Mouse (Mus musculus): ENCODE measurements around the gene Mtmr11. TPM values are rescaled to one million over a fixed set of nuclear protein-coding genes. Genes with fewer than 3 reads are reported as not detected.
"Not testable (repeated sequence)": the region's sequence is repeated elsewhere in the genome, so short reads cannot be mapped to it uniquely, and the experiment has no call there.

Gene Mtmr11
- polyA plus RNA-seq, 1 experiment from 2014 or later: 13.6 TPM

GRCm38 (mm10) chr3:96209242-96209641 lies 47.4 kb downstream of the Mtmr11 start:
- Histone ChIP-seq H3K27ac (ENCODE audit: low read depth, low read length) (no peak overlapping the region), H3K4me2 (ENCODE audit: low read depth, low read length, severe bottlenecking) (no peak overlapping the region), H3K4me1 (replicated peaks; ENCODE audit: control insufficient read depth, insufficient read depth, low read length) (0 out of 2 replicates have a peak, but pooled peaks cover 2% of the 10 kb centered on the region), H3K9ac (ENCODE audit: low read length) (no peak overlapping the region), H3K4me3 (ENCODE audit: low read depth, low read length) (no peak overlapping the region), H3K27me3 (ENCODE audit: control insufficient read depth, insufficient read depth, low read length) (no peaks in the 10 kb centered on the region), H3K9me3 (ENCODE audit: control insufficient read depth, low read length) (no peaks in the 10 kb centered on the region), H3K36me3 (ENCODE audit: control insufficient read depth, insufficient read depth, low read length) (no peaks in the 10 kb centered on the region)
- DNase-seq (ENCODE audit: low spot score) (no peak), ATAC-seq (replicated peaks; ENCODE audit: low FRiP score) (no peak)
- 22% methylated on average over 15 of the region's 15 CpGs for WGBS

GRCm38 (mm10) chr3:96219191-96219641 lies 57.4 kb downstream of the Mtmr11 start:
- Histone ChIP-seq H3K9ac (ENCODE audit: low read length) (peak overlapping the region; percentile 84), H3K36me3 (ENCODE audit: control insufficient read depth, insufficient read depth, low read length) (no peaks in the 10 kb centered on the region), H3K27ac (ENCODE audit: low read depth, low read length) (peak overlapping the region; percentile 98), H3K27me3 (ENCODE audit: control insufficient read depth, insufficient read depth, low read length) (no peaks in the 10 kb centered on the region), H3K9me3 (ENCODE audit: control insufficient read depth, low read length) (no peaks in the 10 kb centered on the region), H3K4me1 (replicated peaks; ENCODE audit: control insufficient read depth, insufficient read depth, low read length) (peaks cover 9% of the 10 kb centered on the region; the same call in 1 of the 2 replicates), H3K4me2 (ENCODE audit: low read depth, low read length, severe bottlenecking) (peak overlapping the region; percentile 68), H3K4me3 (ENCODE audit: low read depth, low read length) (peak overlapping the region; percentile 44)
- DNase-seq (ENCODE audit: low spot score) (peak; percentile 60), ATAC-seq (replicated peaks; ENCODE audit: low FRiP score) (peak; percentile 16; the same call in 1 of the 2 replicates)
- under 1% methylated on average over 12 of the region's 12 CpGs for WGBS

- H3K4me1 ChIP-seq (replicated peaks; ENCODE audit: control insufficient read depth, insufficient read depth, low read length): peaks cover 10% of the 10 kb centered on the region; the same call in 1 of the 2 replicates
- peak within 1 kb of the TSS; percentile 84 for H3K9ac ChIP-seq (ENCODE audit: low read length)
- no peaks in the 10 kb centered on the region for H3K9me3 ChIP-seq (ENCODE audit: control insufficient read depth, low read length)
- ATAC-seq (replicated peaks; ENCODE audit: low FRiP score) (peak; percentile 85), DNase-seq (ENCODE audit: low spot score) (peak; percentile 86)
- H3K27me3 ChIP-seq (ENCODE audit: control insufficient read depth, insufficient read depth, low read length): no peaks in the 10 kb centered on the region
- peak within 1 kb of the TSS; percentile 68 for H3K4me2 ChIP-seq (ENCODE audit: low read depth, low read length, severe bottlenecking)
- peak within 1 kb of the TSS; percentile 44 for H3K4me3 ChIP-seq (ENCODE audit: low read depth, low read length)
- under 1% methylated on average over 37 of the region's 37 CpGs for WGBS
- H3K27ac ChIP-seq (ENCODE audit: low read depth, low read length): peak within 1 kb of the TSS; percentile 98
- no peaks in the 10 kb centered on the region for H3K36me3 ChIP-seq (ENCODE audit: control insufficient read depth, insufficient read depth, low read length)
Observed at GRCm38 (mm10) chr3:96219661-96220130, 57.9 kb downstream of the Mtmr11 start, which contains the start of the genes Bola1 and Hist2h2ab. Gene Bola1 (minus strand): TSS chr3:96219709. Gene Hist2h2ab (plus strand): TSS chr3:96219865.

- ATAC-seq (replicated peaks; ENCODE audit: low FRiP score) (peak; percentile 20), DNase-seq (ENCODE audit: low spot score) (peak; percentile 76)
- H3K4me3 ChIP-seq (ENCODE audit: low read depth, low read length): peak overlapping the region; percentile 44
- peaks cover 10% of the 10 kb centered on the region; the same call in 1 of the 2 replicates for H3K4me1 ChIP-seq (replicated peaks; ENCODE audit: control insufficient read depth, insufficient read depth, low read length)
- H3K4me2 ChIP-seq (ENCODE audit: low read depth, low read length, severe bottlenecking): peak overlapping the region; percentile 68
- not testable (repeated sequence) for H3K9me3 ChIP-seq (ENCODE audit: control insufficient read depth, low read length); H3K36me3 ChIP-seq (ENCODE audit: control insufficient read depth, insufficient read depth, low read length); H3K27me3 ChIP-seq (ENCODE audit: control insufficient read depth, insufficient read depth, low read length)
- H3K27ac ChIP-seq (ENCODE audit: low read depth, low read length): peak overlapping the region; percentile 98
- WGBS: under 1% methylated on average over 27 of the region's 47 CpGs
- peak overlapping the region; percentile 84 for H3K9ac ChIP-seq (ENCODE audit: low read length)
Observed at GRCm38 (mm10) chr3:96220131-96220764, 58.4 kb downstream of the Mtmr11 start.

- Histone ChIP-seq H3K4me2 (ENCODE audit: low read depth, low read length, severe bottlenecking) (peak within 1 kb of the TSS; percentile 68), H3K4me3 (ENCODE audit: low read depth, low read length) (peak within 1 kb of the TSS; percentile 44), H3K9ac (ENCODE audit: low read length) (peak within 1 kb of the TSS; percentile 84), H3K36me3 (ENCODE audit: control insufficient read depth, insufficient read depth, low read length) (no peaks in the 10 kb centered on the region), H3K27me3 (ENCODE audit: control insufficient read depth, insufficient read depth, low read length) (no peaks in the 10 kb centered on the region), H3K4me1 (replicated peaks; ENCODE audit: control insufficient read depth, insufficient read depth, low read length) (peaks cover 10% of the 10 kb centered on the region; the same call in 1 of the 2 replicates), H3K27ac (ENCODE audit: low read depth, low read length) (peak within 1 kb of the TSS; percentile 98), H3K9me3 (ENCODE audit: control insufficient read depth, low read length) (no peaks in the 10 kb centered on the region)
- under 1% methylated on average over 43 of the region's 43 CpGs for WGBS
- DNase-seq (ENCODE audit: low spot score) (peak; percentile 85), ATAC-seq (replicated peaks; ENCODE audit: low FRiP score) (peak; percentile 93)
Observed at GRCm38 (mm10) chr3:96220765-96221639, 59.2 kb downstream of the Mtmr11 start, which contains the start of the genes Hist2h2ac and Hist2h2be. Gene Hist2h2ac (minus strand): TSS chr3:96220880. Gene Hist2h2be (plus strand): TSS chr3:96221119.

Small RNAs within 50 kb of the gene (microRNA-seq; reads per million reads assigned to microRNA genes)
- gene Gm44492 (ENCODE audit: insufficient number of aligned reads): not detected

Other genes with a start within 250 kb of the Mtmr11 start
- 157 and 167 TPM in 2 replicates for gene Anp32e, start 232.8 kb upstream of the Mtmr11 start, polyA plus RNA-seq (2014; fragmentation: Nextera tagmentation; extraction: Ambion mirVana)
- 82.5 and 85.6 TPM in 2 replicates for gene Plekho1, start 166.0 kb upstream of the Mtmr11 start, polyA plus RNA-seq (2014; fragmentation: Nextera tagmentation; extraction: Ambion mirVana)
- gene Vps45, start 103.5 kb upstream of the Mtmr11 start, polyA plus RNA-seq (2014; fragmentation: Nextera tagmentation; extraction: Ambion mirVana): 20.3 and 24.8 TPM in 2 replicates
- gene Otud7b, start 57.5 kb upstream of the Mtmr11 start, polyA plus RNA-seq (2014; fragmentation: Nextera tagmentation; extraction: Ambion mirVana): 11.0 and 11.3 TPM in 2 replicates
- 230 and 253 TPM in 2 replicates for gene Sf3b4, start 10.3 kb downstream of the Mtmr11 start, polyA plus RNA-seq (2014; fragmentation: Nextera tagmentation; extraction: Ambion mirVana)
- 8.2 and 9.0 TPM in 2 replicates for gene Sv2a, start 19.1 kb downstream of the Mtmr11 start, polyA plus RNA-seq (2014; fragmentation: Nextera tagmentation; extraction: Ambion mirVana)
- 75.7 and 83.7 TPM in 2 replicates for gene Bola1, start 57.7 kb downstream of the Mtmr11 start, polyA plus RNA-seq (2014; fragmentation: Nextera tagmentation; extraction: Ambion mirVana)
- 0.71 TPM in 1 of 2 replicates, not detected in the other for gene Hist2h2ab, start 57.9 kb downstream of the Mtmr11 start, polyA plus RNA-seq (2014; fragmentation: Nextera tagmentation; extraction: Ambion mirVana)
- 16.5 and 18.7 TPM in 2 replicates for gene Hist2h2ac, start 58.9 kb downstream of the Mtmr11 start, polyA plus RNA-seq (2014; fragmentation: Nextera tagmentation; extraction: Ambion mirVana)
- 14.3 and 15.8 TPM in 2 replicates for gene Hist2h2be, start 59.1 kb downstream of the Mtmr11 start, polyA plus RNA-seq (2014; fragmentation: Nextera tagmentation; extraction: Ambion mirVana)
- gene Hist2h3c2, start 77.1 kb downstream of the Mtmr11 start, polyA plus RNA-seq (2014; fragmentation: Nextera tagmentation; extraction: Ambion mirVana): 12.8 and 14.8 TPM in 2 replicates
- gene Hist2h2aa2, start 78.3 kb downstream of the Mtmr11 start, polyA plus RNA-seq (2014; fragmentation: Nextera tagmentation; extraction: Ambion mirVana): 29.2 and 49.8 TPM in 2 replicates
- 18.7 and 28.2 TPM in 2 replicates for gene Hist2h2aa1, start 83.5 kb downstream of the Mtmr11 start, polyA plus RNA-seq (2014; fragmentation: Nextera tagmentation; extraction: Ambion mirVana)
- gene Hist2h3c1, start 84.7 kb downstream of the Mtmr11 start, polyA plus RNA-seq (2014; fragmentation: Nextera tagmentation; extraction: Ambion mirVana): 2.3 TPM in 1 of 2 replicates, not detected in the other
- gene Hist2h4, start 101.3 kb downstream of the Mtmr11 start, polyA plus RNA-seq (2014; fragmentation: Nextera tagmentation; extraction: Ambion mirVana): 6.8 and 7.5 TPM in 2 replicates
- gene Hist2h3b, start 106.7 kb downstream of the Mtmr11 start, polyA plus RNA-seq (2014; fragmentation: Nextera tagmentation; extraction: Ambion mirVana): 99.6 and 105 TPM in 2 replicates
- gene Hist2h2bb, start 107.7 kb downstream of the Mtmr11 start, polyA plus RNA-seq (2014; fragmentation: Nextera tagmentation; extraction: Ambion mirVana): 24.1 and 28.7 TPM in 2 replicates
- 0.95 and 2.6 TPM in 2 replicates for gene Fcgr1, start 132.0 kb downstream of the Mtmr11 start, polyA plus RNA-seq (2014; fragmentation: Nextera tagmentation; extraction: Ambion mirVana)

Measured in forebrain, embryonic 11.5 days (tissue).